Mouse (Mus musculus): ENCODE measurements at regions not wholly inside any gene's neighbourhood (a gene's known extent, or its start where the extent isn't known, plus 50 kb on each side); places are given as distances from the start of the nearest gene placed in this dataset.

DNA sequence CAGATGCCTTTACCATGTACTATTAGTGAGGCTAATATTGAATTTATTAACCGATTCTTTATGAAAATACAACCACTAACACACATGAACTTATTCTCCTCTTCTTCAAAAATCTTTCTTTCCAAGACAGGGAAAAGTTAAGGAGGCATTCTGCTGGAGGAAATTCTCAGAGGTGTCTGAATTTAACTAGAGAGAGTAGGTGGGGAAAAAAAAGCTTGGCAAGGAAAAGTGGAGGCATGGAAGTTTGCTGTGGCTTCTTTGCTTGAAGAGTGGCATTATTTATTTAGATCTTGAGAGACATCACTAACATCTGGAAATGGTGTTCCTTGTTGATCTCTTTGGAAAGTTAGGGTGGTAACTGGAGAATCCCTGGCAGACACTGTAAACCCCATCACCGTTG, 173.2 kb downstream of the Tm4sf1 start:
- no peaks in the 10 kb centered on the region for H3K9me3 ChIP-seq (replicated peaks; ENCODE audit: insufficient read depth, low read length)
- H3K4me3 ChIP-seq (ENCODE audit: control insufficient read depth in 1 of 2, insufficient read depth in 1 of 2, low read depth in 2 of 2, low read length in 2 of 2): no peak overlapping the region
- no peaks in the 10 kb centered on the region for H3K79me2 ChIP-seq (ENCODE audit: control insufficient read depth, insufficient read depth, low read length, poor library complexity)
- no peaks in the 10 kb centered on the region for H3K4me1 ChIP-seq (ENCODE audit: control insufficient read depth in 1 of 2, insufficient read depth in 2 of 2, low read length in 2 of 2)
- TF ChIP-seq MAX (IDR thresholded peaks at IDR 0.05; ENCODE audit: low read length) (no peak), POLR2A (IDR thresholded peaks at IDR 0.05; ENCODE audit: control insufficient read depth in 1 of 2, insufficient read depth in 1 of 2, low read depth in 1 of 2, low read length in 2 of 2, poor library complexity in 1 of 2) (no peak), MYB (IDR thresholded peaks at IDR 0.05; ENCODE audit: low read depth, low read length) (no peak), USF2 (IDR thresholded peaks at IDR 0.05; ENCODE audit: borderline replicate concordance in 1 of 2, insufficient read depth in 1 of 2, low read depth in 1 of 2, low read length in 2 of 2) (no peak), GABPA (IDR thresholded peaks at IDR 0.05; ENCODE audit: low read depth, low read length) (no peak), POLR2AphosphoS5 (IDR thresholded peaks at IDR 0.05; ENCODE audit: borderline replicate concordance, low read depth, low read length) (no peak), CHD1 (IDR thresholded peaks at IDR 0.05; ENCODE audit: low read depth, low read length) (no peak), USF1 (IDR thresholded peaks at IDR 0.05; ENCODE audit: low read depth, low read length) (no peak), BHLHE40 (IDR thresholded peaks at IDR 0.05; ENCODE audit: borderline replicate concordance, low read depth, low read length) (no peak), GATA1 (IDR thresholded peaks at IDR 0.05; ENCODE audit: low read depth, low read length) (no peak)
- no peak overlapping the region for H3K9ac ChIP-seq (ENCODE audit: control insufficient read depth, low read depth, low read length, poor library complexity, severe bottlenecking)
- DNase-seq (ENCODE audit: low read depth, low spot score): no peak
- H3K36me3 ChIP-seq (ENCODE audit: control insufficient read depth in 1 of 2, insufficient read depth in 2 of 2, low read length in 2 of 2): no peaks in the 10 kb centered on the region
- no peaks in the 10 kb centered on the region for H3K27me3 ChIP-seq (ENCODE audit: control insufficient read depth in 1 of 2, insufficient read depth in 2 of 2, low read length in 2 of 2)
- no peak overlapping the region for H3K27ac ChIP-seq (ENCODE audit: control insufficient read depth, low read depth, low read length)

DNA sequence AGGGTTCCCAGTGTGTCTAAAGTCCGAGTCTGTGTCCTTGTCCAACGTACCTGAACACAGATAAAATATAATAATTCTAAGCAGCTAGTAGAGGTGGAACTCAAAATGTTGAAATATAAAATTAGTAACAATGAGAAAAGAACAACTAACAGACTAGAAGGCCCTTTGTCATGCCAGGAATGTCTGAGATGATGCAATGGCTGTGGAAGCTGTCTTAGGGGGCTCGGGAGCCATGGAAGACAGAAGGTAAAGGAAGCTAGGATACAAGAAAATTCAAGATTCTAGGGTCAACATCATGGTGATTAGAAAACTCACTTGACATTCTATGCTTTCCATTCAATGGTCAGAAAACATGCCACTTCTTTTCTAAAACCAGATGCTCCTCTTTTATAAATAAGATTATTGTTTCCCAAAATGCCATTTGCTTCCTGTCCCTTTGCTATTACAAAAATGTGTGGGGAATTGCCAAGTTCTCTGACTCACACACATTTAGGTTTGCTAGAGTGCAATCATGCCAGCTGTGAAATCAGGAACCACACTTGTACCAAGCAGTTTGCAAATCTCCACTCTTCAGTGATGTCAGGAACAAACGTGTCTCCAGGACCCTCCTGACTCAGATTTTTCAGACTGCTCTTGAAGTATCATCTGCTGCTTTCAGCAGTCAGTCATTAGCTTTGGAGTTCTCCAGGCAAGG, 175.8 kb downstream of the Tm4sf1 start:
- no peak overlapping the region for H3K27ac ChIP-seq (ENCODE audit: control insufficient read depth, low read depth, low read length)
- H3K9me3 ChIP-seq (replicated peaks; ENCODE audit: insufficient read depth, low read length): no peaks in the 10 kb centered on the region
- H3K4me3 ChIP-seq (ENCODE audit: control insufficient read depth in 1 of 2, insufficient read depth in 1 of 2, low read depth in 2 of 2, low read length in 2 of 2): no peak overlapping the region
- TF ChIP-seq EP300 (IDR thresholded peaks at IDR 0.05; ENCODE audit: low read depth in 1 of 2, low read length in 2 of 2): no peak
- no peak for TF ChIP-seq TAL1 (IDR thresholded peaks at IDR 0.05; ENCODE audit: low read length)
- no peak for DNase-seq (ENCODE audit: low read depth, low spot score)
- H3K36me3 ChIP-seq (ENCODE audit: control insufficient read depth in 1 of 2, insufficient read depth in 2 of 2, low read length in 2 of 2): no peaks in the 10 kb centered on the region
- H3K27me3 ChIP-seq (ENCODE audit: control insufficient read depth in 1 of 2, insufficient read depth in 2 of 2, low read length in 2 of 2): no peaks in the 10 kb centered on the region
- H3K4me1 ChIP-seq (ENCODE audit: control insufficient read depth in 1 of 2, insufficient read depth in 2 of 2, low read length in 2 of 2): no peaks in the 10 kb centered on the region
- no peaks in the 10 kb centered on the region for H3K79me2 ChIP-seq (ENCODE audit: control insufficient read depth, insufficient read depth, low read length, poor library complexity)
- H3K9ac ChIP-seq (ENCODE audit: control insufficient read depth, low read depth, low read length, poor library complexity, severe bottlenecking): no peak overlapping the region

DNA sequence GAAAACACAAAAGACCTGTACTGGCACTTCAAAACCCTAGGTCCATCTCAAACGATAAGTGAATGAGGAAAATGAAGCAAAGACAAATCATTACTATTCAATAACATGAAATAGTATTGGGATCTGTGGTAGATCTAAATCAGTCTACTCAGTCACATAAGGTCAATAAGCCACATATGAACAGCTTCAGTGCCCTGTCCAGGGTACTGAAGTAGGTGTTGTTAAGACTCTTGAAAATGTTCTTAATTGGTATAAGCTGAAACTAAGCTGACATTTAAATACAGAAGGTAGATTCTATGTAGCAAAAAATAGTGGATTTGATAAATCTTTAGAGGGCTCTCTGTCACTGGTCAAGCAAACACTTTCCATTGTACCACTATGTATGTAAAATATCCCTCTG, 183.8 kb downstream of the Tm4sf1 start:
- peak; percentile 22 for DNase-seq (ENCODE audit: low read depth, low spot score)

More for the DNA sequence above, 183.8 kb downstream of the Tm4sf1 start:
- no peaks in the 10 kb centered on the region for H3K9me3 ChIP-seq (replicated peaks; ENCODE audit: insufficient read depth, low read length)
- no peak overlapping the region for H3K27ac ChIP-seq (ENCODE audit: control insufficient read depth, low read depth, low read length)
- H3K9ac ChIP-seq (ENCODE audit: control insufficient read depth, low read depth, low read length, poor library complexity, severe bottlenecking): no peak overlapping the region
- no peak for TF ChIP-seq MYC (IDR thresholded peaks at IDR 0.05; ENCODE audit: low read depth, low read length)
- no peak for TF ChIP-seq POLR2AphosphoS5 (IDR thresholded peaks at IDR 0.05; ENCODE audit: borderline replicate concordance, low read depth, low read length)
- TF ChIP-seq ZC3H11A (IDR thresholded peaks at IDR 0.05; ENCODE audit: low read depth, low read length): no peak
- TF ChIP-seq TBP (IDR thresholded peaks at IDR 0.05; ENCODE audit: low read depth, low read length): no peak
- no peak for TF ChIP-seq EP300 (IDR thresholded peaks at IDR 0.05; ENCODE audit: low read depth in 1 of 2, low read length in 2 of 2)
- no peak for TF ChIP-seq HCFC1 (IDR thresholded peaks at IDR 0.05; ENCODE audit: low read depth, low read length)
- TF ChIP-seq KAT2A (conservative IDR thresholded peaks at IDR 0.05; ENCODE audit: low read depth, low read length): no peak
- no peak for TF ChIP-seq CHD2 (IDR thresholded peaks at IDR 0.05; ENCODE audit: low read length)
- TF ChIP-seq BHLHE40 (IDR thresholded peaks at IDR 0.05; ENCODE audit: borderline replicate concordance, low read depth, low read length): no peak
- TF ChIP-seq USF2 (IDR thresholded peaks at IDR 0.05; ENCODE audit: borderline replicate concordance in 1 of 2, insufficient read depth in 1 of 2, low read depth in 1 of 2, low read length in 2 of 2): no peak
- TF ChIP-seq ZMIZ1 (IDR thresholded peaks at IDR 0.05; ENCODE audit: low read depth, low read length): no peak
- TF ChIP-seq NELFE (IDR thresholded peaks at IDR 0.05; ENCODE audit: low read depth, low read length): no peak
- TF ChIP-seq GATA1 (IDR thresholded peaks at IDR 0.05; ENCODE audit: low read depth, low read length): no peak
- no peak for TF ChIP-seq SMC3 (IDR thresholded peaks at IDR 0.05; ENCODE audit: low read depth, low read length)
- no peak for TF ChIP-seq ZKSCAN1 (IDR thresholded peaks at IDR 0.05; ENCODE audit: low read depth, low read length)
- H3K79me2 ChIP-seq (ENCODE audit: control insufficient read depth, insufficient read depth, low read length, poor library complexity): no peaks in the 10 kb centered on the region
- H3K4me3 ChIP-seq (ENCODE audit: control insufficient read depth in 1 of 2, insufficient read depth in 1 of 2, low read depth in 2 of 2, low read length in 2 of 2): no peak overlapping the region
- H3K4me1 ChIP-seq (ENCODE audit: control insufficient read depth in 1 of 2, insufficient read depth in 2 of 2, low read length in 2 of 2): no peaks in the 10 kb centered on the region
- H3K36me3 ChIP-seq (ENCODE audit: control insufficient read depth in 1 of 2, insufficient read depth in 2 of 2, low read length in 2 of 2): no peaks in the 10 kb centered on the region
- H3K27me3 ChIP-seq (ENCODE audit: control insufficient read depth in 1 of 2, insufficient read depth in 2 of 2, low read length in 2 of 2): no peaks in the 10 kb centered on the region
